Mouse (Mus musculus): ENCODE results near the gene Xirp1. TPM values are rescaled to one million over a fixed set of nuclear protein-coding genes. Genes with fewer than 3 reads are reported as not detected.

The Xirp1 gene
- total and polyA plus RNA-seq, 3 experiments: not detected

GRCm38 (mm10) chr9:119972582-119972981 lies 50.8 kb downstream of the Xirp1 start:
- in situ Hi-C loops (cut with MboI; ENCODE audit: low pct_ligation_motif_present, low pct_unique_long_range_greater_than_20kb, low sequenced_read_pairs): no loop called here
- H3K9ac ChIP-seq (ENCODE audit: insufficient read depth, low read depth): no peak overlapping the region
- no peaks in the 10 kb centered on the region for H3K27me3 ChIP-seq (replicated peaks)
- H3K4me2 ChIP-seq (ENCODE audit: insufficient read depth, low read depth, poor library complexity, severe bottlenecking): no peak overlapping the region
- TF ChIP-seq RCOR1 (conservative IDR thresholded peaks at IDR 0.05; ENCODE audit: low read depth, low read length): no peak
- TF ChIP-seq JUN (IDR thresholded peaks at IDR 0.05; ENCODE audit: insufficient read depth, low read depth, low read length): no peak
- no peak for TF ChIP-seq BHLHE40 (IDR thresholded peaks at IDR 0.05; ENCODE audit: low read depth, low read length)
- TF ChIP-seq NELFE (IDR thresholded peaks at IDR 0.05; ENCODE audit: low read depth, low read length): no peak
- H3K4me1 ChIP-seq (ENCODE audit: control insufficient read depth in 1 of 2, insufficient read depth in 2 of 2): peaks cover 11 to 34% of the 10 kb centered on the region in 2 experiments
- dilution Hi-C loops (cut with MboI; ENCODE audit: extremely low pct_ligation_motif_present, extremely low pct_unique_long_range_greater_than_20kb, low sequenced_read_pairs): no loop called here
- H3K36me3 ChIP-seq (replicated peaks in 1 of 2; ENCODE audit: control insufficient read depth in 1 of 2, insufficient read depth in 1 of 2, low read length in 1 of 2): peaks cover 39 to 53% of the 10 kb centered on the region in 2 experiments
- H3K9me3 ChIP-seq (replicated peaks; ENCODE audit: low read length): peaks cover 2% of the 10 kb centered on the region
- no peak overlapping the region for H3K27ac ChIP-seq (ENCODE audit: insufficient read depth, low read depth)
- no peak for DNase-seq (ENCODE audit: extremely low read depth)
- no peak overlapping the region for H3K4me3 ChIP-seq (replicated peaks in 1 of 3; ENCODE audit: low read depth in 2 of 3, low read length in 2 of 3, poor library complexity in 1 of 3)
- peaks cover 3% of the 10 kb centered on the region for H3K79me2 ChIP-seq (replicated peaks; ENCODE audit: control insufficient read depth, extremely low read depth, insufficient read depth, poor library complexity, severe bottlenecking)

- Histone ChIP-seq H3K79me2 (replicated peaks; ENCODE audit: control insufficient read depth, extremely low read depth, insufficient read depth, poor library complexity, severe bottlenecking) (peaks cover 1% of the 10 kb centered on the region), H3K9me3 (replicated peaks; ENCODE audit: low read length) (peaks cover 2% of the 10 kb centered on the region), H3K4me2 (ENCODE audit: insufficient read depth, low read depth, poor library complexity, severe bottlenecking) (no peak overlapping the region), H3K4me3 (replicated peaks in 1 of 3; ENCODE audit: low read depth in 2 of 3, low read length in 2 of 3, poor library complexity in 1 of 3) (no peak overlapping the region), H3K27ac (ENCODE audit: insufficient read depth, low read depth) (no peak overlapping the region), H3K36me3 (replicated peaks in 1 of 2; ENCODE audit: control insufficient read depth in 1 of 2, insufficient read depth in 1 of 2, low read length in 1 of 2) (peaks cover 39 to 53% of the 10 kb centered on the region in 2 experiments), H3K27me3 (replicated peaks) (no peaks in the 10 kb centered on the region), H3K4me1 (ENCODE audit: control insufficient read depth in 1 of 2, insufficient read depth in 2 of 2) (peaks cover 11 to 31% of the 10 kb centered on the region in 2 experiments), H3K9ac (ENCODE audit: insufficient read depth, low read depth) (no peak overlapping the region)
- in situ Hi-C loops (cut with MboI; ENCODE audit: low pct_ligation_motif_present, low pct_unique_long_range_greater_than_20kb, low sequenced_read_pairs): no loop called here
- dilution Hi-C loops (cut with MboI; ENCODE audit: extremely low pct_ligation_motif_present, extremely low pct_unique_long_range_greater_than_20kb, low sequenced_read_pairs): no loop called here
- no peak for DNase-seq (ENCODE audit: extremely low read depth)
- TF ChIP-seq SIN3A (IDR thresholded peaks at IDR 0.05; ENCODE audit: low read length) (no peak), UBTF (IDR thresholded peaks at IDR 0.05; ENCODE audit: low read depth, low read length) (no peak), RAD21 (IDR thresholded peaks at IDR 0.05; ENCODE audit: low read depth, low read length) (no peak), SMC3 (IDR thresholded peaks at IDR 0.05; ENCODE audit: low read depth, low read length) (no peak), ELF1 (IDR thresholded peaks at IDR 0.05; ENCODE audit: low read depth, low read length) (no peak), RCOR1 (conservative IDR thresholded peaks at IDR 0.05; ENCODE audit: low read depth, low read length) (no peak), ZNF384 (IDR thresholded peaks at IDR 0.05; ENCODE audit: low read depth, low read length) (no peak), HCFC1 (IDR thresholded peaks at IDR 0.05; ENCODE audit: low read depth, low read length) (no peak), ZKSCAN1 (IDR thresholded peaks at IDR 0.05; ENCODE audit: borderline replicate concordance, low read depth, low read length) (no peak)
Observed at GRCm38 (mm10) chr9:119972166-119972565, 51.2 kb downstream of the Xirp1 start.
